Mouse (Mus musculus): Measurements from ENCODE around the gene Nim1k. TPM values are rescaled to one million over a fixed set of nuclear protein-coding genes. Genes with fewer than 3 reads are reported as not detected.
"Not testable (repeated sequence)": the region's sequence is repeated elsewhere in the genome, so short reads cannot be mapped to it uniquely, and the experiment has no call there.

Gene Nim1k
- polyA plus RNA-seq, 1 experiment from 2014 or later, result 1.1 TPM

GRCm38 (mm10) chr13:119704280-119704679 is 51.4 kb downstream of the Nim1k start:
- Histone ChIP-seq H3K36me3 (ENCODE audit: control insufficient read depth, insufficient read depth) (peaks cover 50% of the 10 kb centered on the region), H3K4me1 (ENCODE audit: control insufficient read depth, insufficient read depth, low read length) (peaks cover 2% of the 10 kb centered on the region; the same call in 1 of the 2 replicates), H3K9ac (ENCODE audit: low read length) (no peak overlapping the region), H3K27ac (ENCODE audit: low read length) (no peak overlapping the region), H3K4me3 (ENCODE audit: low read length) (no peak overlapping the region), H3K9me3 (replicated peaks; ENCODE audit: control insufficient read depth, low read length) (no peaks in the 10 kb centered on the region), H3K27me3 (ENCODE audit: control insufficient read depth, insufficient read depth, low read length) (no peaks in the 10 kb centered on the region), H3K4me2 (ENCODE audit: low read depth, low read length) (no peak overlapping the region)
- WGBS, result 88% methylated on average over 7 of the region's 7 CpGs
- no peak for ATAC-seq (replicated peaks; ENCODE audit: extremely low read depth, insufficient read depth, low FRiP score)

- Histone ChIP-seq H3K27ac (ENCODE audit: low read length) (no peak overlapping the region), H3K27me3 (ENCODE audit: control insufficient read depth, insufficient read depth, low read length) (no peaks in the 10 kb centered on the region), H3K9ac (ENCODE audit: low read length) (no peak overlapping the region), H3K4me2 (ENCODE audit: low read depth, low read length) (no peak overlapping the region), H3K4me1 (ENCODE audit: control insufficient read depth, insufficient read depth, low read length) (no peaks in the 10 kb centered on the region; the same call in 1 of the 2 replicates), H3K9me3 (replicated peaks; ENCODE audit: control insufficient read depth, low read length) (no peaks in the 10 kb centered on the region), H3K36me3 (ENCODE audit: control insufficient read depth, insufficient read depth) (peaks cover 28% of the 10 kb centered on the region), H3K4me3 (ENCODE audit: low read length) (no peak overlapping the region)
- WGBS, result 88% methylated on average over 4 of the region's 4 CpGs
- no peak for ATAC-seq (replicated peaks; ENCODE audit: extremely low read depth, insufficient read depth, low FRiP score)
Observed at GRCm38 (mm10) chr13:119698436-119698835, 57.2 kb downstream of the Nim1k start.

- Histone ChIP-seq H3K4me3 (ENCODE audit: low read length) (no peak overlapping the region), H3K27me3 (ENCODE audit: control insufficient read depth, insufficient read depth, low read length) (no peaks in the 10 kb centered on the region), H3K4me2 (ENCODE audit: low read depth, low read length) (no peak overlapping the region), H3K9ac (ENCODE audit: low read length) (no peak overlapping the region), H3K9me3 (replicated peaks; ENCODE audit: control insufficient read depth, low read length) (no peaks in the 10 kb centered on the region), H3K36me3 (ENCODE audit: control insufficient read depth, insufficient read depth) (peaks cover 15% of the 10 kb centered on the region), H3K27ac (ENCODE audit: low read length) (no peak overlapping the region), H3K4me1 (ENCODE audit: control insufficient read depth, insufficient read depth, low read length) (peaks cover 7% of the 10 kb centered on the region)
- WGBS, result 79% methylated on average over 1 of the region's 1 CpGs
- no peak for ATAC-seq (replicated peaks; ENCODE audit: extremely low read depth, insufficient read depth, low FRiP score)
Observed at GRCm38 (mm10) chr13:119696496-119696895, 59.2 kb downstream of the Nim1k start.

- ATAC-seq (replicated peaks; ENCODE audit: extremely low read depth, insufficient read depth, low FRiP score), result no peak
Observed at GRCm38 (mm10) chr13:119695676-119696075, 60.0 kb downstream of the Nim1k start.

GRCm38 (mm10) chr13:119691958-119692357 is 63.7 kb downstream of the Nim1k start:
- H3K4me3 ChIP-seq (ENCODE audit: low read length); H3K36me3 ChIP-seq (ENCODE audit: control insufficient read depth, insufficient read depth); H3K9me3 ChIP-seq (replicated peaks; ENCODE audit: control insufficient read depth, low read length); H3K27me3 ChIP-seq (ENCODE audit: control insufficient read depth, insufficient read depth, low read length); H3K9ac ChIP-seq (ENCODE audit: low read length); ATAC-seq (replicated peaks; ENCODE audit: extremely low read depth, insufficient read depth, low FRiP score); H3K27ac ChIP-seq (ENCODE audit: low read length): not testable (repeated sequence)
- Histone ChIP-seq H3K4me2 (ENCODE audit: low read depth, low read length) (peak overlapping the region; percentile 64), H3K4me1 (ENCODE audit: control insufficient read depth, insufficient read depth, low read length) (peaks cover 12% of the 10 kb centered on the region)
- 88% methylated on average over 2 of the region's 3 CpGs for WGBS

More at GRCm38 (mm10) chr13:119695676-119696075, 60.0 kb downstream of the Nim1k start:
- peaks cover 10% of the 10 kb centered on the region for H3K36me3 ChIP-seq (ENCODE audit: control insufficient read depth, insufficient read depth)
- 71% methylated on average over 4 of the region's 4 CpGs for WGBS
- no peak overlapping the region for H3K4me3 ChIP-seq (ENCODE audit: low read length)
- no peaks in the 10 kb centered on the region for H3K27me3 ChIP-seq (ENCODE audit: control insufficient read depth, insufficient read depth, low read length)
- H3K27ac ChIP-seq (ENCODE audit: low read length), result no peak overlapping the region
- H3K9me3 ChIP-seq (replicated peaks; ENCODE audit: control insufficient read depth, low read length), result no peaks in the 10 kb centered on the region
- no peak overlapping the region for H3K4me2 ChIP-seq (ENCODE audit: low read depth, low read length)
- peaks cover 12% of the 10 kb centered on the region for H3K4me1 ChIP-seq (ENCODE audit: control insufficient read depth, insufficient read depth, low read length)
- no peak overlapping the region for H3K9ac ChIP-seq (ENCODE audit: low read length)

- peak overlapping the region; percentile 86 for H3K4me3 ChIP-seq (ENCODE audit: low read length)
- WGBS, result 3% methylated on average over 7 of the region's 7 CpGs
Observed at GRCm38 (mm10) chr13:119690876-119691620, 64.6 kb downstream of the Nim1k start.

GRCm38 (mm10) chr13:119690039-119690728 is 65.5 kb downstream of the Nim1k start, which contains the start of gene Hmgcs1:
Hmgcs1 (plus strand) TSS chr13:119690379.
- peak within 1 kb of the TSS; percentile 67 for H3K4me2 ChIP-seq (ENCODE audit: low read depth, low read length)
- no peaks in the 10 kb centered on the region for H3K27me3 ChIP-seq (ENCODE audit: control insufficient read depth, insufficient read depth, low read length)
- H3K36me3 ChIP-seq (ENCODE audit: control insufficient read depth, insufficient read depth), result peaks cover 2% of the 10 kb centered on the region; the same call in 1 of the 2 replicates
- peak within 1 kb of the TSS; percentile 86 for H3K4me3 ChIP-seq (ENCODE audit: low read length)
- H3K4me1 ChIP-seq (ENCODE audit: control insufficient read depth, insufficient read depth, low read length), result peaks cover 12% of the 10 kb centered on the region
- 1% methylated on average over 59 of the region's 59 CpGs for WGBS
- peak within 1 kb of the TSS; percentile 98 for H3K27ac ChIP-seq (ENCODE audit: low read length)
- peak; percentile 99 for ATAC-seq (replicated peaks; ENCODE audit: extremely low read depth, insufficient read depth, low FRiP score)
- peak within 1 kb of the TSS; percentile 93 for H3K9ac ChIP-seq (ENCODE audit: low read length)
- no peaks in the 10 kb centered on the region for H3K9me3 ChIP-seq (replicated peaks; ENCODE audit: control insufficient read depth, low read length)

More at GRCm38 (mm10) chr13:119690876-119691620, 64.6 kb downstream of the Nim1k start:
- ATAC-seq (replicated peaks; ENCODE audit: extremely low read depth, insufficient read depth, low FRiP score), result peak; percentile 0; the same call in 1 of the 2 replicates
- H3K9ac ChIP-seq (ENCODE audit: low read length), result peak overlapping the region; percentile 93
- no peaks in the 10 kb centered on the region for H3K27me3 ChIP-seq (ENCODE audit: control insufficient read depth, insufficient read depth, low read length)
- H3K27ac ChIP-seq (ENCODE audit: low read length), result peak overlapping the region; percentile 98
- H3K4me2 ChIP-seq (ENCODE audit: low read depth, low read length), result peak overlapping the region; percentile 64
- peaks cover 12% of the 10 kb centered on the region for H3K4me1 ChIP-seq (ENCODE audit: control insufficient read depth, insufficient read depth, low read length)
- no peaks in the 10 kb centered on the region for H3K9me3 ChIP-seq (replicated peaks; ENCODE audit: control insufficient read depth, low read length)
- peaks cover 2% of the 10 kb centered on the region; the same call in 1 of the 2 replicates for H3K36me3 ChIP-seq (ENCODE audit: control insufficient read depth, insufficient read depth)

GRCm38 (mm10) chr13:119689709-119690038 is 66.0 kb downstream of the Nim1k start:
- Histone ChIP-seq H3K4me1 (ENCODE audit: control insufficient read depth, insufficient read depth, low read length) (peaks cover 12% of the 10 kb centered on the region), H3K9ac (ENCODE audit: low read length) (0 out of 2 replicates have a peak overlapping the region, but pooled peaks have one; percentile 43), H3K36me3 (ENCODE audit: control insufficient read depth, insufficient read depth) (peaks cover 2% of the 10 kb centered on the region; the same call in 1 of the 2 replicates), H3K4me2 (ENCODE audit: low read depth, low read length) (peak overlapping the region; percentile 67), H3K27me3 (ENCODE audit: control insufficient read depth, insufficient read depth, low read length) (no peaks in the 10 kb centered on the region), H3K27ac (ENCODE audit: low read length) (peak overlapping the region; percentile 46; the same call in 1 of the 2 replicates), H3K4me3 (ENCODE audit: low read length) (peak overlapping the region; percentile 86), H3K9me3 (replicated peaks; ENCODE audit: control insufficient read depth, low read length) (no peaks in the 10 kb centered on the region)
- ATAC-seq (replicated peaks; ENCODE audit: extremely low read depth, insufficient read depth, low FRiP score), result no peak
- WGBS, result 9% methylated on average over 5 of the region's 5 CpGs

All from heart, embryonic 16.5 days (tissue).